Mouse (Mus musculus): ENCODE results near the gene Higd1a. TPM values are rescaled to one million over a fixed set of nuclear protein-coding genes. Genes with fewer than 3 reads are reported as not detected.

Gene Higd1a
- total RNA-seq, 4 experiments from 2014 or later: 86.5 to 102 (median 89.7) TPM

DNA sequence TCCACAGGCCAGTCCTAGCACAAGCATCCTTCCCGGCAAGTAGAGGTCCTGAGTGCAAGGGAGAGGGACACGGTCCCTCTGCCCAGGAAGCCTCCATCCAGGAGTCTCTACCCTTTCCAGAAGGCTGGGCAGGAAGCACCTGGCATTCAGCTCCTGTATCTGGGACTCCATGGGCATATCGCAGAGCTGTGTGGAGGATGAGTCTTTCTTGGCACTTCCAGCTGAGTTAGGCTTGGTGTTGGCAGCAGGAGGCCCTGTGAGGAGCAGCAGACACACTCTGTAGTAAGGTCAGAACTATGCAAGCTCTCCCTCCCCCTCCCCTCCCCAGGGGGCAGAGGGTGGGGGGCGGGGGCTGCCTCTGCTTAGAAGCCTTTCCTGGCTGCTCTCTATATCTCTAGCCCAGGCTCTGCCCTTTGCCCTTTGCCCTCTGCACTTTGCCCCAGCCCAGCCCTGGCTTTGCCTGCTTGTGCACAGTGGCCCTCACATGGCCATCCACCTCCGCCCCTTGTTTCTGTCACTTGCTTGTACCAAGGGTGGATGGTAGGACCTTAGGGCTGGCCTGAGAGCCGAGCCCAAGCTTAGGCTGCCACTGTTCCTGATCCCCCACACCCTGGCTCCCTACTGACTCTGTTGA is 59.2 kb downstream of the Higd1a start:
- no peak for DNase-seq (ENCODE audit: low spot score in 2 of 2)

Other genes starting within 250 kb of the Higd1a start
- 1 to 10 TPM; 1.2 to 4.4 (median 2.4) TPM for gene Lyzl4, start 216.3 kb downstream of the Higd1a start, total RNA-seq (2022)
- gene Vipr1, start 215.6 kb downstream of the Higd1a start, total RNA-seq (2022): 10 to 100 TPM; 20.8 to 23.8 (median 21.7) TPM
- 10 to 100 TPM; 24.9 to 28.6 (median 26.6) TPM for gene Sec22c, start 152.9 kb downstream of the Higd1a start, total RNA-seq (2022)
- gene Ss18l2, start 148.0 kb downstream of the Higd1a start, total RNA-seq (2022): 10 to 100 TPM; 77.1 to 81.7 (median 78.5) TPM
- 100 to 1,000 TPM in 1 of 4 experiments, 10 to 100 TPM in 3; 89.5 to 103 (median 92.6) TPM for gene Nktr, start 139.2 kb downstream of the Higd1a start, total RNA-seq (2022)
- gene Zfp651, start 99.0 kb downstream of the Higd1a start, total RNA-seq (2022): 100 to 1,000 TPM in 3 of 4 experiments, 10 to 100 TPM in 1; 96.9 to 107 (median 105) TPM
- 10 to 100 TPM in 1 of 4 experiments, 1 to 10 TPM in 3; 7.6 to 10.9 (median 8.8) TPM for gene Klhl40, start 80.8 kb downstream of the Higd1a start, total RNA-seq (2022)
- 10 to 100 TPM; 18.6 to 24.6 (median 23.2) TPM for gene Hhatl, start 65.9 kb downstream of the Higd1a start, total RNA-seq (2022)
- 1 to 10 TPM; 6.1 to 7.6 (median 6.5) TPM for gene Ccdc13, start 18.9 kb downstream of the Higd1a start, total RNA-seq (2022)
- gene Ackr2, start 40.0 kb upstream of the Higd1a start, total RNA-seq (2022): 10 to 100 TPM in 1 of 4 experiments, 1 to 10 TPM in 3; 4.5 to 11.2 (median 5.5) TPM
- gene Cyp8b1, start 57.9 kb upstream of the Higd1a start, total RNA-seq (2022): not detected
- gene Fam198a, start 92.6 kb upstream of the Higd1a start, total RNA-seq (2022): 1 to 10 TPM; 5.1 to 6.9 (median 6.5) TPM
- 10 to 100 TPM; 40.1 to 46.1 (median 41.8) TPM for gene Pomgnt2, start 138.7 kb upstream of the Higd1a start, total RNA-seq (2022)

All from left cerebral cortex, adult 8-10 months (tissue).